Mouse (Mus musculus) hindbrain, postnatal 0 days (tissue): Measurements from ENCODE around the gene Lrp4. TPM values are rescaled to one million over a fixed set of nuclear protein-coding genes. Genes with fewer than 3 reads are reported as not detected.

ENCODE experiments used
- ATAC-seq: fragments of 200-750 bp; cut with Nextera tagmentation; 2 replicates; pipeline ENCODE4 v1.8.0; 2017; ENCODE audit warnings: mild to moderate bottlenecking, moderate TSS enrichment, moderate library complexity
- DNase-seq: peaks from one replicate; pipeline ENCODE4 v3.0.0-alpha.2; 2015; ENCODE audit warnings: low spot score
- H3K27ac ChIP-seq: fragments of 300-500 bp; sonication (generic); 2 replicates; pipeline ENCODE4 v1.5.1; 2014; ENCODE audit warnings: mild to moderate bottlenecking
- H3K27me3 ChIP-seq: fragments of 300-500 bp; sonication (generic); 2 replicates; pipeline ENCODE4 v1.6.1; 2014; ENCODE audit warnings: low read length, mixed read lengths; ENCODE audit not compliant: insufficient read depth
- H3K36me3 ChIP-seq: fragments of 300-500 bp; sonication (generic); 2 replicates; pipeline ENCODE4 v1.6.1; 2014; ENCODE audit warnings: low read length, mixed read lengths; ENCODE audit not compliant: insufficient read depth
- H3K4me1 ChIP-seq: fragments of 300-500 bp; sonication (generic); 2 replicates; pipeline ENCODE4 v1.6.1; 2014; ENCODE audit warnings: antibody characterized with exemption, low read length, mixed read lengths; ENCODE audit not compliant: insufficient read depth
- H3K4me2 ChIP-seq: fragments of 300-500 bp; sonication (generic); 2 replicates; pipeline ENCODE4 v1.6.1; 2014; ENCODE audit warnings: low read depth, mild to moderate bottlenecking, low read length, moderate library complexity, mixed read lengths
- H3K4me3 ChIP-seq: fragments of 300-500 bp; sonication (generic); 2 replicates; pipeline ENCODE4 v1.5.1; 2014; ENCODE audit warnings: low read length
- H3K9ac ChIP-seq: fragments of 300-500 bp; sonication (generic); replicated peaks from 2 replicates; pipeline ENCODE4 v1.6.1; 2014; ENCODE audit warnings: mild to moderate bottlenecking, low read length, moderate library complexity, mixed read lengths
- H3K9me3 ChIP-seq: fragments of 300-500 bp; sonication (generic); 2 replicates; pipeline ENCODE4 v1.6.1; 2016; ENCODE audit warnings: low read length, mixed read lengths
- CTCF ChIP-seq: IDR thresholded peaks from 2 replicates; pipeline ENCODE4 v1.5.1; 2016; ENCODE audit warnings: antibody characterized with exemption, control low read depth, low read depth
- WGBS: fragments of 180-500 bp; shearing (Covaris S2); extraction: QIAGEN DNeasy Blood & Tissue Kit; methylation state at CpG from one replicate; pipeline ENCODE4 v1.1.7; 2014; 5-methylcytosine and 5-hydroxymethylcytosine counted together
- polyA plus RNA-seq: library from polyadenylated mRNA; unstranded; fragments of >200 nt; fragmentation: Nextera tagmentation; extraction: Ambion mirVana; gene quantifications from 2 replicates; pipeline ENCODE4 v1.2.1, GENCODE M21; 2015
- total RNA-seq: library from RNA; depleted of rRNA; stranded (reverse); fragments of >200 nt; gene quantifications from 2 replicates; pipeline ENCODE4 v1.2.3, GENCODE M21; 2014

Lrp4 gene
- total and polyA plus RNA-seq, 2 experiments from 2014 or later: 4.9 to 28.0 TPM

- DNase-seq: no peak
- H3K9ac ChIP-seq: no peak overlapping the region
- H3K4me3 ChIP-seq: no peak overlapping the region
- no peaks in the 10 kb centered on the region for H3K9me3 ChIP-seq
- TF ChIP-seq CTCF: no peak
- H3K4me2 ChIP-seq: no peak overlapping the region
- H3K27ac ChIP-seq: no peak overlapping the region
- H3K27me3 ChIP-seq: no peaks in the 10 kb centered on the region
- 56% methylated on average over 1 of the region's 1 CpGs for WGBS
- ATAC-seq: no peak
- H3K36me3 ChIP-seq: no peaks in the 10 kb centered on the region
- H3K4me1 ChIP-seq: 0 out of 2 replicates have a peak, but pooled peaks cover 4% of the 10 kb centered on the region
These were observed 17.4 kb upstream of the Lrp4 start for GRCm38 (mm10) chr2:91439876-91440275.

GRCm38 (mm10) chr2:91440686-91441085, 16.6 kb upstream of the Lrp4 start:
- Histone ChIP-seq H3K27me3 (no peaks in the 10 kb centered on the region), H3K4me1 (0 out of 2 replicates have a peak, but pooled peaks cover 4% of the 10 kb centered on the region), H3K9ac (no peak overlapping the region), H3K4me3 (no peak overlapping the region), H3K36me3 (no peaks in the 10 kb centered on the region), H3K4me2 (no peak overlapping the region), H3K27ac (no peak overlapping the region), H3K9me3 (no peaks in the 10 kb centered on the region)
- ATAC-seq: no peak
- no peak for DNase-seq
- WGBS: 92% methylated on average over 5 of the region's 5 CpGs
- TF ChIP-seq CTCF: no peak

GRCm38 (mm10) chr2:91441715-91442114, 15.6 kb upstream of the Lrp4 start:
- ATAC-seq (no peak), DNase-seq (no peak)
- Histone ChIP-seq H3K36me3 (no peaks in the 10 kb centered on the region), H3K27me3 (no peaks in the 10 kb centered on the region), H3K9ac (no peak overlapping the region), H3K27ac (no peak overlapping the region), H3K9me3 (no peaks in the 10 kb centered on the region), H3K4me3 (no peak overlapping the region), H3K4me1 (0 out of 2 replicates have a peak, but pooled peaks cover 4% of the 10 kb centered on the region), H3K4me2 (no peak overlapping the region)
- no peak for TF ChIP-seq CTCF
- 67% methylated on average over 2 of the region's 2 CpGs for WGBS

GRCm38 (mm10) chr2:91442241-91442640, 15.1 kb upstream of the Lrp4 start:
- WGBS: 37% methylated on average over 1 of the region's 1 CpGs
- Histone ChIP-seq H3K27me3 (no peaks in the 10 kb centered on the region), H3K9me3 (no peaks in the 10 kb centered on the region), H3K4me3 (no peak overlapping the region), H3K27ac (no peak overlapping the region), H3K4me1 (0 out of 2 replicates have a peak, but pooled peaks cover 4% of the 10 kb centered on the region), H3K4me2 (no peak overlapping the region), H3K9ac (no peak overlapping the region), H3K36me3 (no peaks in the 10 kb centered on the region)
- TF ChIP-seq CTCF: no peak
- no peak for ATAC-seq
- DNase-seq: no peak

GRCm38 (mm10) chr2:91444286-91444892, 12.9 kb upstream of the Lrp4 start, which contains the start of gene 1110051M20Rik:
1110051M20Rik (minus strand) TSS chr2:91444704.
- Histone ChIP-seq H3K27me3 (no peaks in the 10 kb centered on the region), H3K4me2 (peak within 1 kb of the TSS; percentile 77), H3K27ac (peak within 1 kb of the TSS; percentile 70), H3K4me1 (0 out of 2 replicates have a peak, but pooled peaks cover 4% of the 10 kb centered on the region), H3K9ac (peak within 1 kb of the TSS; percentile 57), H3K4me3 (peak within 1 kb of the TSS; percentile 58), H3K9me3 (no peaks in the 10 kb centered on the region), H3K36me3 (no peaks in the 10 kb centered on the region)
- under 1% methylated on average over 19 of the region's 19 CpGs for whole genome bisulfite sequencing
- DNase-seq: peak; percentile 95
- TF ChIP-seq CTCF: no peak
- ATAC-seq: peak; percentile 98

- H3K9ac ChIP-seq: no peak overlapping the region
- ATAC-seq: no peak
- 51% methylated on average over 1 of the region's 1 CpGs for WGBS
- no peaks in the 10 kb centered on the region for H3K36me3 ChIP-seq
- H3K4me1 ChIP-seq: no peaks in the 10 kb centered on the region
- H3K4me3 ChIP-seq: no peak overlapping the region
- no peaks in the 10 kb centered on the region for H3K27me3 ChIP-seq
- no peak overlapping the region for H3K4me2 ChIP-seq
- no peak for TF ChIP-seq CTCF
- DNase-seq: no peak
- H3K9me3 ChIP-seq: no peaks in the 10 kb centered on the region
- no peak overlapping the region for H3K27ac ChIP-seq
These were observed 7.6 kb upstream of the Lrp4 start for GRCm38 (mm10) chr2:91449662-91450061.

- Histone ChIP-seq H3K9ac (no peak overlapping the region), H3K36me3 (no peaks in the 10 kb centered on the region), H3K4me3 (no peak overlapping the region), H3K9me3 (no peaks in the 10 kb centered on the region), H3K4me1 (no peaks in the 10 kb centered on the region), H3K27ac (no peak overlapping the region), H3K4me2 (no peak overlapping the region), H3K27me3 (no peaks in the 10 kb centered on the region)
- WGBS: 70% methylated on average over 9 of the region's 9 CpGs
- no peak for ATAC-seq
- no peak for DNase-seq
- no peak for TF ChIP-seq CTCF
These were observed 7.0 kb upstream of the Lrp4 start for GRCm38 (mm10) chr2:91450316-91450715.
